Mouse (Mus musculus) kidney, adult 2 months (tissue): Measurements from ENCODE around the gene Atp5b.

Source experiments
- CTCF ChIP-seq: fragments of 200-500 bp; conservative IDR thresholded peaks from 2 replicates; pipeline ENCODE4 v1.5.1; 2011; ENCODE audit warnings: low read depth, mild to moderate bottlenecking, control low read depth, low read length, moderate library complexity, mixed read lengths; ENCODE audit not compliant: insufficient read depth, insufficient read length
- POLR2A ChIP-seq: fragments of 200-500 bp; IDR thresholded peaks from one replicate; pipeline ENCODE4 v1.6.1; 2011; ENCODE audit warnings: low read depth, low read length, control low read depth

- TF ChIP-seq POLR2A (no peak), CTCF (no peak)
Measured at GRCm38 (mm10) chr10:128096693-128097586, 13.9 kb downstream of the Atp5b start.
